Mouse (Mus musculus): ENCODE measurements around the gene Aloxe3.

- TF ChIP-seq CTCF (IDR thresholded peaks at IDR 0.05 in 2 of 3, conservative IDR thresholded peaks at IDR 0.05 in 1 of 3; ENCODE audit: control insufficient read depth in 1 of 3, insufficient read depth in 1 of 3, low read depth in 2 of 3, low read length in 3 of 3, poor library complexity in 1 of 3, severe bottlenecking in 1 of 3) (no peak), GABPA (IDR thresholded peaks at IDR 0.05; ENCODE audit: low read depth, low read length) (no peak), EP300 (IDR thresholded peaks at IDR 0.05; ENCODE audit: low read depth in 1 of 2, low read length in 2 of 2) (no peak), TAL1 (IDR thresholded peaks at IDR 0.05; ENCODE audit: low read length) (no peak)
These were observed 28.1 kb downstream of the Aloxe3 start for GRCm38 (mm10) chr11:69153831-69154230.
